4 mouse cellular contexts compared by ENCODE assay signal in genomic region chr17:6706448-6706847, GRCm38 (mm10). TPM values are rescaled to one million over a fixed set of nuclear protein-coding genes. Genes with fewer than 3 reads are reported as not detected.
"Had no signal": no experiment of that assay in that cellular context is flagged by ENCODE, and none has a peak within 500 bp of the region (broad histone marks: within the 10 kb centered on the region; RNA-seq: fewer than 3 reads in every experiment).

No protein-coding gene starts in this region.

RNA-seq across cellular contexts. Expression of gene Sytl3, which starts 47.6 kb away (rescaled TPM):
- polyA plus RNA-seq: embryonic facial prominence, embryonic 10.5 days; embryonic facial prominence, embryonic 11.5 days; erythroblast, embryonic 14.5 days; forebrain, embryonic 11.5 days had no signal
